Mouse (Mus musculus) bone marrow macrophage, adult 2 months (primary cell): ENCODE measurements around the gene Rere.

Source experiments
- CTCF ChIP-seq: IDR thresholded peaks from 2 replicates; pipeline ENCODE4 v1.5.1; 2012; ENCODE audit warnings: low read depth, mild to moderate bottlenecking, low read length, moderate library complexity
- POLR2A ChIP-seq: IDR thresholded peaks from 2 replicates; pipeline ENCODE4 v1.6.1; 2012; ENCODE audit warnings: mild to moderate bottlenecking, low read depth, low read length, borderline replicate concordance

DNA sequence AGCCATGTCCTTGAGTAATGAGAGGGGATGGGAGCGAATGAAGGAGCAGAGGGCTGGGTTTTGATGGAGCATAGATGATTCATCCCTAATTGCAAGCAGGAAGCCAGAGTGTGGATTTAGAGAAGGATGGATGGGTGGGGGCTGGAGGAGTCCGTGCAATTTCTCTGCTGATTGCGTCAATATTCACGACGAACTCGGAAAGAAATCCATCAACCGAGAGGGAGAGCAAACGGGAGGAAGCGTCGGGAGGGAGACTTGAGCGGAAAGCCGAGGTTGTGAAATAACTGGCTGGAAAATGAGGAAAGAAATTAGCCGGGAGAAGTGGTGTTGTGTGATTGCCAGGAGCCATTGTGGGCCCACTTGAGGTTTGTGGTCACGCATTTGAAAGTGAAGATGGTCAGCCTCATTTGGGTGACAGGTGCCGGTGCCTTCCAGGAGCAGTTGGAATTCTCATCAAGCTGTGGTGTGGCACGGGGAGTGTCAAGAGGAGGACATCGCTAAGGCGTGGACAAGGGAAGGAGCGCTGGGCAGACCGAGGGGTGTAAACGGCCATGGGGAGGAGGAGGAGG, 14.7 kb upstream of the Rere start:
- no peak for TF ChIP-seq POLR2A
- TF ChIP-seq CTCF = no peak
